Mouse (Mus musculus): ENCODE results near the gene St7. TPM values are rescaled to one million over a fixed set of nuclear protein-coding genes. Genes with fewer than 3 reads are reported as not detected.

Gene St7
- polyA plus RNA-seq, 3 experiments from 2014 or later, result 2.1 to 4.8 (median 3.9) TPM

DNA sequence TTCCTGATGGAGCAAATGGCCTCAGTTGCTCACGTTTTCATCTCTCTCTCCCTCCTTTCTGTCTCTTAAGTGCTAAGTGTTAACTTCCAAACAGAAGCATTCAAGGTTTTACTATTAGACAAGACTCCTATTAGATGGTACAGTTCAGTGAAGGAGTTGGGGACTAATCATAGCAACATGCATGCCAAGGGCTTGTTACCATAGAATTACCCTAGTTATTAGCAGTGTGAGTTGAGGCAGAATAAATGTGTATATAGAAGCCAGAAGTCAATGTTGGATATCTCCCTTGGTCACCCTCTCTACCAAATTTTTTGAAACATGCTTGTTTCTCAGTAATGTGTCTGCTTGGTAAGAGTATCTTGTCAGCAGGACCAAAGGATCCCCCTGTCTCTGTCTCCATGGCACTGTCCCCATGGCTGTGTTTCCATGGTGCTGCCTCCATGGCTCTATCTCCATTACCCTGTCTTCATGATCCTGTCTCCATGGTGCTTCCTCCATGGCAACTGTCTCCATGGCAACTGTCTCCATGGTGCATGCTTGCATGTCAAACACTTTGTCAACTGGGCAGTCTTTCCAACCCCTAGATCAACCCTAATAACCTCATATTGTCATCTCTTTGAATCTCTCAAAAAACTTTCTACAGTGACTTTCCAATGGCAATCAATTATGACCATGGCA lies 275.9 kb downstream of the St7 start:
- no peak for ATAC-seq

DNA sequence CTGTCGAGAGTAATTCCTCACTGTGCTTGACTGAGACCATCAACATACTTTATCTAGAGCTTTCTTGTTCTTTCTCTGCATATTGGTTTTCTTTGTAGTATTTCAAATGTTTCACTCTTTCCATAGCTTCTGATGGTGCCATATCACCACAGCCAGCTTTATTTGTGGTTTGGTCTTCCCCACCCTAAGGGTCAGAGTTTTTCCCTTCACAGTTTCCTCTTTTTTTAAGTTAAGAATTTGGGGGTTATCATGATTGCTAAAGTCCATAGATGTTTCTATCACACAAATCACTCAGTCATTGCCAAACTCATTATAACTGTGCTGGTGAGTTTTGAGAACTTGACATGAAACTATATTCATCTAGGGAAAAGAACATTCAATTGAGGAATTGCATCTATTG lies 277.1 kb downstream of the St7 start:
- ATAC-seq, result no peak

DNA sequence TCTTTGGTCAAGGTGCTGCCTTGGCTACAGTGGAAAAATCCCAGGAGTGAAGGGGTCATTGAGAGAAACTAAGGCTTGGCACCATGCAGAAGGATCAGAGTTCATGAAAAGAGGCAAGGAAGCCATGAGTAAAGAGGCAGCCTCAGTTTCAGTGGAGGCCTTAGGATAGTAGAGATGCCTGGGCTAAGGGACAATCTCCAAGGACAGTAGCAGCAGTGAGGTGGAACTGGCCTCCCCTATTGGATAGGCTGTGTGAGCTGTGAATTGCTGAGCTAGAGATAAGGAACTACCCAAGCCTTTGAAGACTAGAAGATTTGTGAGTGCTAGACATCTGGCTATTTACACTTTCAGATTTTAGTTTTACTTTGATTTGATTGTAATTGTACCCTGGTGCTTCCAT lies 278.7 kb downstream of the St7 start:
- no peak for ATAC-seq

DNA sequence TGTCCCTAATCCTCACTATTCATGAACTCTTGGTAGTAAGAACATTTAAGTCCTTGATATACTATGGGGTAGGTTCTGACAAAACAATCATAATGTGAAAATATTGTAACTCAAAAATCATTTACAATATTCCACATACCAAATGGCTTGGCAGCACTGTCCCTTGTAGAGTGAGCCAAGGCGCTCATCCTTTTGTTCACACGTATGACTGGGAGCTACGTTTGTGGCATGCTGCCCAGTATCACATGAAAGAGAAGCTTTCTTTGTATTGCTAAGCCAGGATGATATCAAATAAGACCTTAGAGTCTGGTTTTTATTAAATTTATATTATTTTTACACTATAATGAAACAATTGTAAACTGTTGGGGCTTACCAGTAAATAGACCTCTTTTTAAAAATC lies 281.7 kb downstream of the St7 start:
- ATAC-seq, result no peak

DNA sequence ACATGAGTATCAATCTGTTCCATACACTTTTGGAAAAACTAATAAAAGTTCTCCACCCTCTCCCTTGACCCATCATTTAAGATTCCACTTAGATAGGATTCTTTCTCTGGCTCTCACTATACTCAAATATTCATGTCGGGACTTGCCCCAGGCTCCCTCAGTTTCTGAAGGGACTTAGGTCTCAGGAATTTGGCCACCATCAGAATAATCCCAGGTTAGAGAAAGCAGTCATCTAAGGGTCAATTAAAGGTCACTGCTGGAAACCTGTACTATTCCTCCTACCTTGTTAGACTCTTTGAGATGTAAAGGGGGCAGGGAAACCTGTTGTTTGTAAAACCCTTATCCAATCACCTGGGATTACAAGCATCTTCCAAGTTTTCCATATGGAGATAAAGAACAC lies 284.4 kb downstream of the St7 start:
- no peak for ATAC-seq

DNA sequence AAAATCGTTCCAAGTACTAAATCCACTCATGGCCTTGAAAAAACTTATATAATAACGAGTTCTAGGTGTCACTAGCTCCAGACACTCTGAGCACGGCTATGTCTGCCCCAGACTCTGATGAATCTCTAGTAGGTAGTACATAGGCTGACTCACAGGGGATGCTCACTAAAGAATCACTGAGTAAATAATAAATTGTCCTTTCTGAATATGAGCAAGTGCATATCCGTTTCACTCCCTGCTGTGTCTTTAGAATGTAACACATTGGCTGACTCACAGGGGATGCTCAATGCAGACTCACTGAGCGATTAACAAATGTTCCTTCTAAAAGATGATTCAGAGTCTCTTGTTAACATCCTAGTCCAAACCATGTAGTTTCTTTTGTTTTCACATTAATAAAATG lies 285.6 kb downstream of the St7 start:
- no peak for ATAC-seq

DNA sequence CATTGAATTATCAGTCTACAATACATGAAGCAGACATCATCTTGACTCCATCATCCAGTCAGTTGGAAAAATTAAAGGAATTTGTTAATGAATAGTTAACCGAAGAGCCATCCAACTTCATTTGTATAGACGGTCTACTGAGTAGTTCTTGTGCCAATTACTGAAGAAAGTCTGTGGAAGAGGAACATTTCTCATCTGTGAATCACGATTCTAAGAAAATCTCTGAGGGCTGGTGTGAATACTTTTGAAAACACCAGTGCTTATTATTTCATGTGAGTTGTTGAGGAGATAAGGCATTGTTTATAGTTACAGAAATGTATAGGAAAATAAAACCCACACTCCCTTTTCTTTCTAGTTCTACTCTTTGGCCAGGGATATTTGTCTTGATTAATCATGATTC lies 286.1 kb downstream of the St7 start:
- ATAC-seq, result no peak

DNA sequence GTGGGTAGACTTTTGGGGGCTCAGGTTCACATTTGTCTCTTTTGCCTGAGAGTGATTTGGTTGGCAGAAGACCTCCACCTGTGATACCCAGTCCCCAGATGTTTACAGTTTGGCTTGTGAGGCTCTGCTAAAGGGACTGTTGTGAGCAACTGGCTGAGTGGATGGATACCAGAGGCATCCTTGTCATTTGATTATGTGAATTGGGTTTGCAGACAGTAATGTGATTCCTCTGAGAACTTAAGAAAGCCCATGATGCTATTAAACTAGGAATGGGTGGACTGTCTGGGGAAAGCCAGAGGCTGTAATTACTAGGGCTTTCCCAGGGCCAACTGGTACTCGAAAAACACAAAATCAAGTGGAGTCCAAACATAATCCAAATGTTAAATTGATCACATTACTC lies 286.6 kb downstream of the St7 start:
- no peak for ATAC-seq

DNA sequence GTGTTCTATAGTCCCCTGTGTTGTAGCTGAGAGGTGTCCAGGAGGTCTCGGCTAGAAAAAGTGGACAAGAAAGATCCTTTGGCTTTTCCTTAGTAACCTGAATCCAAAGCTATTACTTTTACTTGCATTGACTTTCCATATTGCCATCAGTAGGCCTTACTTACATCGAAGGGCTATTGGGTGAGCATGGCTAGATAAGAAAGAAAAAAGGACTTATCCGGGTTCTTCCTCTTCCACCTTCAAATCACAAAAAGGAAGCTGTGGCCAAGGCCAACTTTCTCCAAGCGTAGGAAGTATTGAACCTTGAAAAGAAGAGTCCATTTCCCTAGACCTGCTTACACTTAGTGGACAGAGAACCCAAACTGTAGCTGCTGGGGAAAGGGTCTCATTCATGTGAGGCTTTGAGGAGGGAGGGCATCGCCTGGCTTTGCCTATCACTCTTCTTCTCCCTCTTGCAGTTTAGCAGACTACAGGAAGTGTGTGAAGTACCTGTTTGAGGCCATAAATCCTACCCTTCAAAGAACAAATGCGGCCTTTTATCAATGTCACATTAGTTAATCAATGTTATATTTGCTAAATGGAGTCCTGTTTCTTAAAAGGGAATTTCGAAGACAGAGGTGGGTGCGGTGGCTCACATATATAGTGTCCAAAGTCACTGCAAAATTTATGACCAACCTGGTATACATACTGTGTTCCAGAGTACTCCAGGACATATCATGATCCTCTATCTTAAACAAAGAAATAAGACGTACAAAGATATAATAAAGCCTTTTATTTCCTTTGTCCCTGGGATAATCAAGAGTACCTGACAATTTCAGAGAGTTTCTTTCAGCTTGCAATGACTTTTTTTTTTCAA lies 297.7 kb downstream of the St7 start:
- no peak for ATAC-seq

DNA sequence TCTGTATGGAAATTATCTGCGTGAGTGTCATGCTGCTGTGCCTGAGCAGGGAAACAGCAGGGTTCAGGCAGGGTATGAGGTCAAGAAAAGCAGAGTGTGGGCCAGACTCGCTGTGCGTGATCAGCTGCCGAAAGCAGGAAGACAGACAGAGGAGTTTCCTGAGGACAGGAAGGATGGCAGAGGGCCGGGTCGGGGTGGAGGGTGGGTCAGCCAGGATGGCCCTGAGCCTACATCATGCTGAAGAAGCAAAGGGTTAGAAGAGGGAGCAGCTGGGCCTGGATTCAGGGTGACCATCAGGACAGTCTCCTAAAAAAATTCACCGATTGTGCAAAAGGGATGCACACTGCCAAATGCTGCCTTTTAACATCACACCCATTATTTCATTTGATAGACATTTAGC lies 298.9 kb downstream of the St7 start:
- no peak for ATAC-seq

Other genes starting within 250 kb of the St7 start
- under 1 TPM in 1 of 3 experiments, not detected in 2; 0.11 TPM for gene Met, start 229.1 kb upstream of the St7 start, polyA plus RNA-seq (2017; shearing (Covaris generic))
- gene Capza2, start 56.7 kb upstream of the St7 start, polyA plus RNA-seq (2017; shearing (Covaris generic)), result 100 to 1,000 TPM; 310 to 480 (median 320) TPM

Data from inflammation-experienced regulatory T-cells, adult 6 months (primary cell).